Mouse (Mus musculus): ENCODE measurements around the gene Rnf220. TPM values are rescaled to one million over a fixed set of nuclear protein-coding genes. Genes with fewer than 3 reads are reported as not detected.

Rnf220 gene
- polyA plus RNA-seq, 1 experiment from 2014 or later = 17.3 TPM

GRCm38 (mm10) chr4:117478101-117478673, 18.7 kb downstream of the Rnf220 start:
- 22% methylated on average over 15 of the region's 15 CpGs for WGBS (ENCODE audit: insufficient replicate concordance)
- Histone ChIP-seq H3K27me3 (ENCODE audit: insufficient read depth, low read length) (no peaks in the 10 kb centered on the region), H3K4me2 (ENCODE audit: low read depth, low read length) (peak overlapping the region; percentile 8), H3K9me3 (ENCODE audit: low read length) (no peaks in the 10 kb centered on the region), H3K4me1 (ENCODE audit: insufficient read depth) (peaks cover 54% of the 10 kb centered on the region), H3K9ac (replicated peaks) (no peak overlapping the region; the same call in 1 of the 2 replicates), H3K27ac (ENCODE audit: low read depth) (peak overlapping the region; percentile 35; the same call in 1 of the 2 replicates), H3K4me3 (ENCODE audit: low read depth, low read length) (no peak overlapping the region), H3K36me3 (replicated peaks; ENCODE audit: insufficient read depth, low read length) (no peaks in the 10 kb centered on the region)
- TF ChIP-seq EP300 (IDR thresholded peaks at IDR 0.05; ENCODE audit: low read depth) (no peak; the same call in 1 of the 2 replicates), CTCF (IDR thresholded peaks at IDR 0.05; ENCODE audit: low read depth) (no peak)
- ATAC-seq (peak; percentile 16; the same call in 1 of the 2 replicates), DNase-seq (peak; percentile 40)

- TF ChIP-seq EP300 (IDR thresholded peaks at IDR 0.05; ENCODE audit: low read depth) (no peak), CTCF (IDR thresholded peaks at IDR 0.05; ENCODE audit: low read depth) (no peak)
- peak overlapping the region; percentile 8 for H3K4me2 ChIP-seq (ENCODE audit: low read depth, low read length)
- ATAC-seq (peak; percentile 16; the same call in 1 of the 2 replicates), DNase-seq (peak; percentile 42)
- H3K36me3 ChIP-seq (replicated peaks; ENCODE audit: insufficient read depth, low read length) = no peaks in the 10 kb centered on the region
- peaks cover 61% of the 10 kb centered on the region for H3K4me1 ChIP-seq (ENCODE audit: insufficient read depth)
- H3K9me3 ChIP-seq (ENCODE audit: low read length) = no peaks in the 10 kb centered on the region
- no peaks in the 10 kb centered on the region for H3K27me3 ChIP-seq (ENCODE audit: insufficient read depth, low read length)
- peak overlapping the region; percentile 24; the same call in 1 of the 2 replicates for H3K27ac ChIP-seq (ENCODE audit: low read depth)
- H3K9ac ChIP-seq (replicated peaks) = no peak overlapping the region
- WGBS (ENCODE audit: insufficient replicate concordance) = 26% methylated on average over 5 of the region's 5 CpGs
- H3K4me3 ChIP-seq (ENCODE audit: low read depth, low read length) = no peak overlapping the region
Observed at GRCm38 (mm10) chr4:117477401-117477800, 19.5 kb downstream of the Rnf220 start.

- H3K36me3 ChIP-seq (replicated peaks; ENCODE audit: insufficient read depth, low read length) = no peaks in the 10 kb centered on the region
- TF ChIP-seq CTCF (IDR thresholded peaks at IDR 0.05; ENCODE audit: low read depth) = no peak
- H3K27ac ChIP-seq (ENCODE audit: low read depth) = peak overlapping the region; percentile 42; the same call in 1 of the 2 replicates
- no peak for ATAC-seq
- H3K4me1 ChIP-seq (ENCODE audit: insufficient read depth) = peaks cover 61% of the 10 kb centered on the region
- H3K4me3 ChIP-seq (ENCODE audit: low read depth, low read length) = no peak overlapping the region
- H3K9me3 ChIP-seq (ENCODE audit: low read length) = no peaks in the 10 kb centered on the region
- WGBS (ENCODE audit: insufficient replicate concordance) = 36% methylated on average over 4 of the region's 4 CpGs
- peak overlapping the region; percentile 8 for H3K4me2 ChIP-seq (ENCODE audit: low read depth, low read length)
- no peak for DNase-seq
- H3K27me3 ChIP-seq (ENCODE audit: insufficient read depth, low read length) = no peaks in the 10 kb centered on the region
- H3K9ac ChIP-seq (replicated peaks) = no peak overlapping the region
Observed at GRCm38 (mm10) chr4:117476777-117477176, 20.1 kb downstream of the Rnf220 start.

GRCm38 (mm10) chr4:117476355-117476754, 20.5 kb downstream of the Rnf220 start:
- Histone ChIP-seq H3K9me3 (ENCODE audit: low read length) (no peaks in the 10 kb centered on the region), H3K36me3 (replicated peaks; ENCODE audit: insufficient read depth, low read length) (no peaks in the 10 kb centered on the region), H3K4me1 (ENCODE audit: insufficient read depth) (peaks cover 61% of the 10 kb centered on the region), H3K4me2 (ENCODE audit: low read depth, low read length) (peak overlapping the region; percentile 8; the same call in 1 of the 2 replicates), H3K27ac (ENCODE audit: low read depth) (peak overlapping the region; percentile 42; the same call in 1 of the 2 replicates), H3K9ac (replicated peaks) (no peak overlapping the region), H3K27me3 (ENCODE audit: insufficient read depth, low read length) (no peaks in the 10 kb centered on the region), H3K4me3 (ENCODE audit: low read depth, low read length) (no peak overlapping the region)
- no peak for DNase-seq
- ATAC-seq = peak; percentile 65
- TF ChIP-seq CTCF (IDR thresholded peaks at IDR 0.05; ENCODE audit: low read depth) (no peak), EP300 (IDR thresholded peaks at IDR 0.05; ENCODE audit: low read depth) (peak; percentile 75)

- Histone ChIP-seq H3K9ac (replicated peaks) (no peak overlapping the region), H3K4me1 (ENCODE audit: insufficient read depth) (peaks cover 53% of the 10 kb centered on the region), H3K4me2 (ENCODE audit: low read depth, low read length) (peak overlapping the region; percentile 75), H3K27me3 (ENCODE audit: insufficient read depth, low read length) (no peaks in the 10 kb centered on the region), H3K9me3 (ENCODE audit: low read length) (no peaks in the 10 kb centered on the region), H3K27ac (ENCODE audit: low read depth) (peak overlapping the region; percentile 77), H3K36me3 (replicated peaks; ENCODE audit: insufficient read depth, low read length) (no peaks in the 10 kb centered on the region), H3K4me3 (ENCODE audit: low read depth, low read length) (peak overlapping the region; percentile 56)
- TF ChIP-seq CTCF (IDR thresholded peaks at IDR 0.05; ENCODE audit: low read depth) = no peak
- TF ChIP-seq EP300 (IDR thresholded peaks at IDR 0.05; ENCODE audit: low read depth) = no peak
- DNase-seq = peak; percentile 75
- peak; percentile 74 for ATAC-seq
Observed at GRCm38 (mm10) chr4:117473985-117474354, 22.9 kb downstream of the Rnf220 start.

- no peaks in the 10 kb centered on the region for H3K36me3 ChIP-seq (replicated peaks; ENCODE audit: insufficient read depth, low read length)
- peak overlapping the region; percentile 54; the same call in 1 of the 2 replicates for H3K9ac ChIP-seq (replicated peaks)
- H3K9me3 ChIP-seq (ENCODE audit: low read length) = no peaks in the 10 kb centered on the region
- TF ChIP-seq EP300 (IDR thresholded peaks at IDR 0.05; ENCODE audit: low read depth) (no peak), CTCF (IDR thresholded peaks at IDR 0.05; ENCODE audit: low read depth) (no peak)
- peak overlapping the region; percentile 77 for H3K27ac ChIP-seq (ENCODE audit: low read depth)
- peak; percentile 40 for DNase-seq
- ATAC-seq = peak; percentile 75
- H3K4me3 ChIP-seq (ENCODE audit: low read depth, low read length) = peak overlapping the region; percentile 56
- 13% methylated on average over 14 of the region's 14 CpGs for WGBS (ENCODE audit: insufficient replicate concordance)
- H3K27me3 ChIP-seq (ENCODE audit: insufficient read depth, low read length) = no peaks in the 10 kb centered on the region
- peak overlapping the region; percentile 75 for H3K4me2 ChIP-seq (ENCODE audit: low read depth, low read length)
- peaks cover 50% of the 10 kb centered on the region for H3K4me1 ChIP-seq (ENCODE audit: insufficient read depth)
Observed at GRCm38 (mm10) chr4:117473291-117473984, 23.4 kb downstream of the Rnf220 start.

All from liver, postnatal 0 days (tissue).